In genomic region chr15:100676521-100676920, GRCm38 (mm10) we compare ENCODE assay signal across 26 mouse cellular contexts. TPM values are rescaled to one million over a fixed set of nuclear protein-coding genes. Genes with fewer than 3 reads are reported as not detected.
A peak's percentile ranks its signal among the peaks of the same experiment; 100 is the strongest.
DNase-seq lines count a peak whose midpoint lies in the region; ATAC-seq and TF ChIP-seq lines count a peak whose summit lies in the region.
"Had no signal": no experiment of that assay in that cellular context is flagged by ENCODE, and none has a peak within 500 bp of the region (broad histone marks: within the 10 kb centered on the region; RNA-seq: fewer than 3 reads in every experiment).

No protein-coding gene starts in this region.

- no peaks in the 10 kb centered on the region for H3K36me3 ChIP-seq in kidney, postnatal 0 days (ENCODE audit: insufficient read depth, low read length)
- peaks cover 44% of the 10 kb centered on the region for H3K36me3 ChIP-seq in megakaryocyte, embryonic 14.5 days (replicated peaks; ENCODE audit: low read length)
- H3K36me3 ChIP-seq in CH12.LX (replicated peaks in 1 of 2; ENCODE audit: control insufficient read depth in 1 of 2, insufficient read depth in 1 of 2, low read length in 1 of 2): no peaks in the 10 kb centered on the region
- H3K36me3 ChIP-seq: embryonic facial prominence, embryonic 12.5 days; heart, embryonic 12.5 days; hindbrain, embryonic 12.5 days; kidney, embryonic 15.5 days; limb, embryonic 15.5 days; neural tube, embryonic 15.5 days had no signal

- no peak overlapping the region for H3K9ac ChIP-seq in kidney, postnatal 0 days (ENCODE audit: low read depth, low read length)
- no peak overlapping the region for H3K9ac ChIP-seq in CH12.LX (ENCODE audit: insufficient read depth, low read depth)
- H3K9ac ChIP-seq: embryonic facial prominence, embryonic 12.5 days; heart, embryonic 12.5 days; hindbrain, embryonic 12.5 days; kidney, embryonic 15.5 days; limb, embryonic 15.5 days; neural tube, embryonic 15.5 days had no signal

- dilution Hi-C loops in CH12.LX (cut with MboI; ENCODE audit: extremely low pct_ligation_motif_present, extremely low pct_unique_long_range_greater_than_20kb, low sequenced_read_pairs): no loop called here

- TF ChIP-seq RAD21 in CH12.LX (IDR thresholded peaks at IDR 0.05; ENCODE audit: low read depth, low read length): peak; percentile 48

- no peak overlapping the region for H3K4me2 ChIP-seq in kidney, postnatal 0 days (ENCODE audit: low read length)
- no peak overlapping the region for H3K4me2 ChIP-seq in CH12.LX (ENCODE audit: insufficient read depth, low read depth, poor library complexity, severe bottlenecking)
- H3K4me2 ChIP-seq: embryonic facial prominence, embryonic 12.5 days; heart, embryonic 12.5 days; hindbrain, embryonic 12.5 days; kidney, embryonic 15.5 days; limb, embryonic 15.5 days; neural tube, embryonic 15.5 days had no signal

- H3K79me2 ChIP-seq in CH12.LX (replicated peaks; ENCODE audit: control insufficient read depth, extremely low read depth, insufficient read depth, poor library complexity, severe bottlenecking): no peaks in the 10 kb centered on the region

- no peak for DNase-seq in kidney, postnatal 0 days (ENCODE audit: low spot score)
- DNase-seq in kidney, adult 11 months: no peak
- no peak for DNase-seq in CH12.LX (ENCODE audit: extremely low read depth)
- peak; percentile 51 for DNase-seq in naive thymus-derived CD4-positive, alpha-beta T cell, adult 2 months (ENCODE audit: low read depth)
- no peak for DNase-seq in cerebellum, adult 2 months
- no peak for DNase-seq in left cerebral cortex, postnatal 4 days
- DNase-seq: adrenal gland, postnatal 10 days; cerebellum, postnatal 10 days; heart, postnatal 14 days; lung, adult 2 months; midbrain, embryonic 14.5 days; right cerebral cortex, postnatal 4 days; thymus, postnatal 4 days had no signal

- no peak overlapping the region for H3K4me3 ChIP-seq in kidney, postnatal 0 days (replicated peaks; ENCODE audit: low read depth, low read length)
- H3K4me3 ChIP-seq in megakaryocyte, embryonic 14.5 days (replicated peaks): peak overlapping the region; percentile 91
- H3K4me3 ChIP-seq in CH12.LX (replicated peaks in 1 of 3; ENCODE audit: low read depth in 2 of 3, low read length in 2 of 3, poor library complexity in 1 of 3): no peak overlapping the region
- no peak overlapping the region for H3K4me3 ChIP-seq in cerebellum, adult 2 months (replicated peaks; ENCODE audit: insufficient read depth, low read depth, low read length)
- H3K4me3 ChIP-seq: embryonic facial prominence, embryonic 12.5 days; erythroblast, embryonic 14.5 days; heart, embryonic 12.5 days; hindbrain, embryonic 12.5 days; kidney, embryonic 15.5 days; limb, embryonic 15.5 days; myocyte; neural tube, embryonic 15.5 days had no signal

- H3K27me3 ChIP-seq in kidney, postnatal 0 days (ENCODE audit: insufficient read depth, low read length): no peaks in the 10 kb centered on the region
- H3K27me3 ChIP-seq in megakaryocyte, embryonic 14.5 days (replicated peaks): no peaks in the 10 kb centered on the region
- no peaks in the 10 kb centered on the region for H3K27me3 ChIP-seq in CH12.LX (replicated peaks)
- H3K27me3 ChIP-seq in cerebellum, adult 2 months (ENCODE audit: control insufficient read depth, insufficient read depth, low read length): no peaks in the 10 kb centered on the region
- H3K27me3 ChIP-seq: embryonic facial prominence, embryonic 12.5 days; heart, embryonic 12.5 days; hindbrain, embryonic 12.5 days; kidney, embryonic 15.5 days; limb, embryonic 15.5 days; neural tube, embryonic 15.5 days; Patski had no signal

- in situ Hi-C loops in CH12.LX (cut with MboI; ENCODE audit: low pct_ligation_motif_present, low pct_unique_long_range_greater_than_20kb, low sequenced_read_pairs): loop anchor here (10.0 kb wide), 1 partner anchor 142 kb away; no protein-coding TSS in a partner anchor

- TF ChIP-seq POLR2A in CH12.LX (IDR thresholded peaks at IDR 0.05; ENCODE audit: low read depth, low read length): no peak
- TF ChIP-seq POLR2A in cerebellum, adult 2 months (IDR thresholded peaks at IDR 0.05; ENCODE audit: borderline replicate concordance, insufficient read depth, low read length): no peak

- no peak overlapping the region for H3K27ac ChIP-seq in kidney, postnatal 0 days
- no peak overlapping the region for H3K27ac ChIP-seq in CH12.LX (ENCODE audit: insufficient read depth, low read depth)
- H3K27ac ChIP-seq in cerebellum, adult 2 months (ENCODE audit: insufficient read depth, low read length): no peak overlapping the region
- H3K27ac ChIP-seq: embryonic facial prominence, embryonic 12.5 days; hindbrain, embryonic 12.5 days; limb, embryonic 15.5 days; neural tube, embryonic 15.5 days had no signal

- no peaks in the 10 kb centered on the region for H3K9me3 ChIP-seq in kidney, postnatal 0 days (replicated peaks; ENCODE audit: low read length)
- H3K9me3 ChIP-seq in megakaryocyte, embryonic 14.5 days: 0 out of 2 replicates have a peak, but pooled peaks cover 4% of the 10 kb centered on the region
- no peaks in the 10 kb centered on the region for H3K9me3 ChIP-seq in CH12.LX (replicated peaks; ENCODE audit: low read length)
- H3K9me3 ChIP-seq: embryonic facial prominence, embryonic 12.5 days; heart, embryonic 12.5 days; hindbrain, embryonic 12.5 days; kidney, embryonic 15.5 days; limb, embryonic 15.5 days; neural tube, embryonic 15.5 days had no signal

- peak; percentile 41; the same call in 1 of the 2 replicates for TF ChIP-seq CTCF in kidney, postnatal 0 days (IDR thresholded peaks at IDR 0.05; ENCODE audit: low read depth)
- peak; percentile 6 to 65; a peak in 2 of 4 replicates for TF ChIP-seq CTCF in CH12.LX (conservative IDR thresholded peaks at IDR 0.05 in 1 of 2, IDR thresholded peaks at IDR 0.05 in 1 of 2; ENCODE audit: low read depth in 2 of 2, low read length in 2 of 2)
- TF ChIP-seq CTCF in cerebellum, adult 2 months (IDR thresholded peaks at IDR 0.05; ENCODE audit: borderline replicate concordance, insufficient read depth, low read depth, low read length): no peak

- ATAC-seq in kidney, postnatal 0 days (replicated peaks; ENCODE audit: low FRiP score, low read depth): no peak
- ATAC-seq in megakaryocyte, adult 5-6 weeks (ENCODE audit: poor library complexity, severe bottlenecking): no peak
- ATAC-seq: activated CD4-positive, CD25-positive, alpha-beta regulatory T cell, adult 4 months; forebrain, embryonic 14.5 days; Patski had no signal

- peaks cover 22% of the 10 kb centered on the region for H3K4me1 ChIP-seq in kidney, postnatal 0 days (replicated peaks; ENCODE audit: insufficient read depth, low read length)
- peaks cover 97% of the 10 kb centered on the region for H3K4me1 ChIP-seq in megakaryocyte, embryonic 14.5 days
- H3K4me1 ChIP-seq in CH12.LX (ENCODE audit: control insufficient read depth in 1 of 2, insufficient read depth in 2 of 2): peaks cover 8 to 42% of the 10 kb centered on the region in 2 experiments
- H3K4me1 ChIP-seq in cerebellum, adult 2 months (ENCODE audit: control insufficient read depth, insufficient read depth, low read length): no peaks in the 10 kb centered on the region; the same call in 1 of the 2 replicates
- H3K4me1 ChIP-seq: embryonic facial prominence, embryonic 12.5 days; hindbrain, embryonic 12.5 days; neural tube, embryonic 15.5 days had no signal

- 90% methylated on average over 1 of the region's 1 CpGs for WGBS in kidney, postnatal 0 days
- 67% methylated on average over 1 of the region's 1 CpGs for WGBS in cerebellum, adult 2 months

- TF ChIP-seq EP300 in CH12.LX (IDR thresholded peaks at IDR 0.05; ENCODE audit: low read length): no peak

- intact Hi-C loops in left cerebral cortex, postnatal 4 days (cut with DNase I): no loop called here

RNA-seq across cellular contexts. Expression of gene Bin2, which starts 7.2 kb away (rescaled TPM):
- polyA plus RNA-seq in kidney, postnatal 0 days (2015; fragmentation: Nextera tagmentation; extraction: Ambion mirVana): 0.93 and 0.97 TPM in 2 replicates
- polyA plus RNA-seq in megakaryocyte, embryonic 14.5 days (2012; ENCODE audit: insufficient read depth, low replicate concordance): 2,082 and 2,619 TPM in 2 replicates
- total RNA-seq in megakaryocyte, adult 5-6 weeks (2015): 309 and 324 TPM in 2 replicates
- 275 and 304 TPM in 2 replicates for total RNA-seq in megakaryocyte, adult 5-6 weeks (2017)
- total RNA-seq in CH12.LX (2012; rRNA removed): 60.4 and 64.8 TPM in 2 replicates
- total RNA-seq in CH12.LX (2014; rRNA removed): 49.2 and 51.4 TPM in 2 replicates
- 72.8 and 89.9 TPM in 2 replicates for polyA plus RNA-seq in CH12.LX (2012; ENCODE audit: insufficient read length, low read depth)
- 3.0 and 4.1 TPM in 2 replicates for polyA plus RNA-seq in cerebellum, adult 2 months (2012; rRNA removed)
- 1 to 10 TPM; 1.8 to 2.4 TPM for total RNA-seq in left cerebral cortex, postnatal 4 days (2021)
- polyA plus RNA-seq: myocyte, Patski had no signal

RNA-seq across cellular contexts. Expression of gene Cela1, which starts 11.2 kb away (rescaled TPM):
- 50.5 and 58.6 TPM in 2 replicates for polyA plus RNA-seq in kidney, postnatal 0 days (2015; fragmentation: Nextera tagmentation; extraction: Ambion mirVana)
- 12.5 and 23.0 TPM in 2 replicates for polyA plus RNA-seq in megakaryocyte, embryonic 14.5 days (2012; ENCODE audit: insufficient read depth, low replicate concordance)
- 3.5 and 6.2 TPM in 2 replicates for total RNA-seq in megakaryocyte, adult 5-6 weeks (2015)
- total RNA-seq in megakaryocyte, adult 5-6 weeks (2017): 1.8 and 4.2 TPM in 2 replicates
- 4.8 and 5.1 TPM in 2 replicates for total RNA-seq in CH12.LX (2012; rRNA removed)
- total RNA-seq in CH12.LX (2014; rRNA removed): 1.3 and 1.8 TPM in 2 replicates
- 3.3 TPM in 2 replicates for polyA plus RNA-seq in CH12.LX (2012; ENCODE audit: insufficient read length, low read depth)
- polyA plus RNA-seq in cerebellum, adult 2 months (2012; rRNA removed): 6.5 and 8.3 TPM in 2 replicates
- 1 to 10 TPM in 1 of 2 experiments, under 1 TPM in 1; 0.74 to 1.2 TPM for total RNA-seq in left cerebral cortex, postnatal 4 days (2021)

RNA-seq across cellular contexts. Expression of gene Smagp, which starts 39.8 kb away (rescaled TPM):
- polyA plus RNA-seq in kidney, postnatal 0 days (2015; fragmentation: Nextera tagmentation; extraction: Ambion mirVana): 83.7 and 92.0 TPM in 2 replicates
- 57.2 and 75.5 TPM in 2 replicates for polyA plus RNA-seq in megakaryocyte, embryonic 14.5 days (2012; ENCODE audit: insufficient read depth, low replicate concordance)
- total RNA-seq in megakaryocyte, adult 5-6 weeks (2015): 1.1 and 3.2 TPM in 2 replicates
- total RNA-seq in megakaryocyte, adult 5-6 weeks (2017): 0.51 and 4.5 TPM in 2 replicates
- 4.9 and 7.0 TPM in 2 replicates for total RNA-seq in CH12.LX (2012; rRNA removed)
- total RNA-seq in CH12.LX (2014; rRNA removed): 0.55 and 1.3 TPM in 2 replicates
- 3.2 and 4.8 TPM in 2 replicates for polyA plus RNA-seq in CH12.LX (2012; ENCODE audit: insufficient read length, low read depth)
- 3.3 and 3.7 TPM in 2 replicates for polyA plus RNA-seq in cerebellum, adult 2 months (2012; rRNA removed)
- 1 to 10 TPM; 2.4 to 3.2 TPM for total RNA-seq in left cerebral cortex, postnatal 4 days (2021)
- polyA plus RNA-seq: activated CD4-positive, CD25-positive, alpha-beta regulatory T cell, adult 4 months had no signal

RNA-seq across cellular contexts. Expression of gene Galnt6, which starts 52.7 kb away (rescaled TPM):
- 1.2 and 1.3 TPM in 2 replicates for polyA plus RNA-seq in kidney, postnatal 0 days (2015; fragmentation: Nextera tagmentation; extraction: Ambion mirVana)
- polyA plus RNA-seq in megakaryocyte, embryonic 14.5 days (2012; ENCODE audit: insufficient read depth, low replicate concordance): 2.3 TPM in 1 of 2 replicates, not detected in the other
- total RNA-seq in megakaryocyte, adult 5-6 weeks (2015): 3.6 and 4.2 TPM in 2 replicates
- 9.6 and 11.4 TPM in 2 replicates for total RNA-seq in megakaryocyte, adult 5-6 weeks (2017)
- total RNA-seq in CH12.LX (2012; rRNA removed): 4.4 and 5.0 TPM in 2 replicates
- 0.58 and 0.62 TPM in 2 replicates for total RNA-seq in CH12.LX (2014; rRNA removed)
- 2.0 TPM in 2 replicates for polyA plus RNA-seq in CH12.LX (2012; ENCODE audit: insufficient read length, low read depth)
- polyA plus RNA-seq in cerebellum, adult 2 months (2012; rRNA removed): 9.0 and 13.1 TPM in 2 replicates
- under 1 TPM; 0.34 to 0.40 TPM for total RNA-seq in left cerebral cortex, postnatal 4 days (2021)

Comparison
In these comparisons a context has a peak if more than half of its experiments do, and no peak if none do; other contexts are left out.
1. RNA of gene Bin2, which starts 7.2 kb away (polyA plus RNA-seq): 2,082 to 2,619 TPM in megakaryocyte, embryonic 14.5 days; 72.8 to 89.9 TPM in CH12.LX, 3.0 to 4.1 TPM in cerebellum, adult 2 months and 0.93 to 0.97 TPM in kidney, postnatal 0 days; every median in the first group is over 10 times any median in the second.
2. RNA of gene Smagp, which starts 39.8 kb away (polyA plus RNA-seq): 83.7 to 92.0 TPM in kidney, postnatal 0 days and 57.2 to 75.5 TPM in megakaryocyte, embryonic 14.5 days; 3.3 to 3.7 TPM in cerebellum, adult 2 months and 3.2 to 4.8 TPM in CH12.LX; every median in the first group is over 10 times any median in the second.